Mouse (Mus musculus): ENCODE measurements around the gene Agk. TPM values are rescaled to one million over a fixed set of nuclear protein-coding genes. Genes with fewer than 3 reads are reported as not detected.

The Agk gene
- polyA plus RNA-seq, 1 experiment from 2014 or later = 32.0 TPM

- H3K27ac ChIP-seq = no peak overlapping the region
- ATAC-seq (replicated peaks; ENCODE audit: low FRiP score, low read depth) (no peak), DNase-seq (ENCODE audit: low spot score) (no peak)
- H3K9ac ChIP-seq (ENCODE audit: low read depth, low read length) = no peak overlapping the region
- no peak overlapping the region for H3K4me3 ChIP-seq (replicated peaks; ENCODE audit: low read depth, low read length)
- H3K36me3 ChIP-seq (ENCODE audit: insufficient read depth, low read length) = no peaks in the 10 kb centered on the region
- 92% methylated on average over 3 of the region's 3 CpGs for whole genome bisulfite sequencing
- no peaks in the 10 kb centered on the region for H3K27me3 ChIP-seq (ENCODE audit: insufficient read depth, low read length)
- no peak overlapping the region for H3K4me2 ChIP-seq (ENCODE audit: low read length)
- no peaks in the 10 kb centered on the region for H3K9me3 ChIP-seq (replicated peaks; ENCODE audit: low read length)
- TF ChIP-seq CTCF (IDR thresholded peaks at IDR 0.05; ENCODE audit: low read depth) = no peak
- H3K4me1 ChIP-seq (replicated peaks; ENCODE audit: insufficient read depth, low read length) = 0 out of 2 replicates have a peak, but pooled peaks cover 5% of the 10 kb centered on the region
Measured at GRCm38 (mm10) chr6:40430251-40430650, 105.3 kb downstream of the Agk start.

DNA sequence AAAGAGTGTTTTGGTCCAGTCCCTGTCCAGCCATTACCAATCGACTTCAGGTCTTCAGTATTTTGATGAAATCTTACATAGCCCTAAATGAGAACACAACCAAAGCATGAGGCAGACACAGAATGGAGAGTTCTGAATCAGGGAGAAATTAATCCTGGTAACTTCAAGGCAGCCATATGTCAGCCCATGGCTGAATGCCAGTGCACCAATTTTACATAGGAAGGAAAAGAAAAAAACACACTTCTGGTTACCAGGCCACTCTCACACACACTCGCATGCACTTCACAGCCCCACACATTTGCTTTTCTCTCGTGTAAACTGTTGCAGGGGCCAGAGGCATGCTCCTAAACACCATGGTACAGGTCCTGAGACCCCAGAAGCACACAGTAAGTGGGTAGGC, 105.9 kb downstream of the Agk start:
- ATAC-seq (replicated peaks; ENCODE audit: low FRiP score, low read depth) (no peak), DNase-seq (ENCODE audit: low spot score) (no peak)
- no peak for TF ChIP-seq CTCF (IDR thresholded peaks at IDR 0.05; ENCODE audit: low read depth)
- Histone ChIP-seq H3K27me3 (ENCODE audit: insufficient read depth, low read length) (no peaks in the 10 kb centered on the region), H3K9me3 (replicated peaks; ENCODE audit: low read length) (no peaks in the 10 kb centered on the region), H3K4me1 (replicated peaks; ENCODE audit: insufficient read depth, low read length) (0 out of 2 replicates have a peak, but pooled peaks cover 5% of the 10 kb centered on the region), H3K4me3 (replicated peaks; ENCODE audit: low read depth, low read length) (no peak overlapping the region), H3K36me3 (ENCODE audit: insufficient read depth, low read length) (no peaks in the 10 kb centered on the region), H3K27ac (no peak overlapping the region), H3K9ac (ENCODE audit: low read depth, low read length) (no peak overlapping the region), H3K4me2 (ENCODE audit: low read length) (no peak overlapping the region)
- WGBS = 76% methylated on average over 3 of the region's 3 CpGs

GRCm38 (mm10) chr6:40431356-40431755, 106.4 kb downstream of the Agk start:
- no peaks in the 10 kb centered on the region for H3K9me3 ChIP-seq (replicated peaks; ENCODE audit: low read length)
- H3K4me2 ChIP-seq (ENCODE audit: low read length) = no peak overlapping the region
- no peak overlapping the region for H3K4me3 ChIP-seq (replicated peaks; ENCODE audit: low read depth, low read length)
- H3K27ac ChIP-seq = no peak overlapping the region
- H3K36me3 ChIP-seq (ENCODE audit: insufficient read depth, low read length) = no peaks in the 10 kb centered on the region
- H3K27me3 ChIP-seq (ENCODE audit: insufficient read depth, low read length) = no peaks in the 10 kb centered on the region
- DNase-seq (ENCODE audit: low spot score) (no peak), ATAC-seq (replicated peaks; ENCODE audit: low FRiP score, low read depth) (no peak)
- WGBS = 73% methylated on average over 4 of the region's 4 CpGs
- 0 out of 2 replicates have a peak, but pooled peaks cover 5% of the 10 kb centered on the region for H3K4me1 ChIP-seq (replicated peaks; ENCODE audit: insufficient read depth, low read length)
- no peak for TF ChIP-seq CTCF (IDR thresholded peaks at IDR 0.05; ENCODE audit: low read depth)
- H3K9ac ChIP-seq (ENCODE audit: low read depth, low read length) = no peak overlapping the region

DNA sequence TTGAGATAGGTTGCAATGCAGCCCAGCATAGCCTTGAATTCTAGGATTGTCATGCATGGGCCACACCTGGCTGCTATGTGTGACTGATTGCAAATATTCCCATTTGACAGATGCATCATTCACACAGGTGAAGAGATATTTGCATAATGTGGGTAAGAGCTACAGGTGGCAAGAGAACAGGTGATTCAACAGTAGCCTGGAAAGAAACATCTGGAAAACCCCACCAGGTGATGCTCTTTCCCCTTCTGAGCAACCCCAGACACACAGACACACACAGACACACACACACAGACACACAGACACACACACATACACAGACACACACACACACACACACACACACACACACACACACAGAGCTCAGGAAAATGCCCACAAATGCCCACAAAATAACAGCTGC, 106.8 kb downstream of the Agk start:
- H3K27me3 ChIP-seq (ENCODE audit: insufficient read depth, low read length) = no peaks in the 10 kb centered on the region
- H3K27ac ChIP-seq = no peak overlapping the region
- H3K4me3 ChIP-seq (replicated peaks; ENCODE audit: low read depth, low read length) = no peak overlapping the region
- H3K9me3 ChIP-seq (replicated peaks; ENCODE audit: low read length) = no peaks in the 10 kb centered on the region
- no peak overlapping the region for H3K4me2 ChIP-seq (ENCODE audit: low read length)
- H3K4me1 ChIP-seq (replicated peaks; ENCODE audit: insufficient read depth, low read length) = 0 out of 2 replicates have a peak, but pooled peaks cover 5% of the 10 kb centered on the region
- DNase-seq (ENCODE audit: low spot score) (no peak), ATAC-seq (replicated peaks; ENCODE audit: low FRiP score, low read depth) (no peak)
- H3K36me3 ChIP-seq (ENCODE audit: insufficient read depth, low read length) = no peaks in the 10 kb centered on the region
- H3K9ac ChIP-seq (ENCODE audit: low read depth, low read length) = no peak overlapping the region
- TF ChIP-seq CTCF (IDR thresholded peaks at IDR 0.05; ENCODE audit: low read depth) = no peak

DNA sequence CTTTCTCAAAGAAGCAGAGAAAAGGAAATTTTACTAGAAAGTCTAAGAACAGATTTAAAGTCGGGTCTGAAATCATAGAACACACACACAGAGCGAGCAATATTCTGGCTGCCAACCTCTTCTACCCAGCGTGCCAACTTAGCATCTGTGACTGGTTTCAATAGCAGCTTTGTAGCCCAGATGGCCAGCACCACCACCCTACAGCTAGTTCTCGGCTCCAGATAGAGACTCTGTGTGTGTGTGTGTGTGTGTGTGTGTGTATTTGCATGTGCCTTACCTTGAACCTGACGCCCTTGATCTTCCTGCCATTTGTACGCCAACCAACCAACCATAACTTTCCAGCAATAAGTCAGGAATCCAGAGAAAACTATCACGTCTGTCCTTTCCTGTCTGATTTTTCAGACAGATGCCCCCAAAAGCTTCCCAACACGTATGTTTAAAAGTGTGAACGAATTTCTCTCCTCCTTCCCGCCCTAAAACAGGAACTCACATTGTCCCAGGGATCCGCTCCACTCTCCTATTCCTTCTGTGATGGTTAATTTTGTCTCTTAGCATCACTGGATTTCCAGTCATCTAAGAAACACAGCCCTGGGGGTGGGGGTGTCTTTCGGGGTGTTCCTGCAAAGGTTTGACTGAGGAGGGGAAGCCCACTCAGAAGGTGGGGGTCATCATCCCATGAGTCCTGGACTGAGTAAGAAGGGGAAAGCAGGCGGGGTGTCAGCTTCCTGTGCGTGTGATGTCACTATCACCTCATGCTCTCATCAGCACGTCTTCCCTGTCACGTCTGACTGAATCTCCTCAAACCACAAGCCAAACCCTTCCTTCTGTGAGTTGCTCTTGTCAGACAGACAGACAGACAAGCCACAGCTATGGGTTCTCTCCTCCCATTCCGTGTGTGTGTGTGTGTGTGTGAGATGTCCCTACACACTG, 107.6 kb downstream of the Agk start:
- Histone ChIP-seq H3K4me2 (ENCODE audit: low read length) (no peak overlapping the region), H3K9ac (ENCODE audit: low read depth, low read length) (no peak overlapping the region), H3K4me1 (replicated peaks; ENCODE audit: insufficient read depth, low read length) (0 out of 2 replicates have a peak, but pooled peaks cover 5% of the 10 kb centered on the region), H3K4me3 (replicated peaks; ENCODE audit: low read depth, low read length) (no peak overlapping the region), H3K36me3 (ENCODE audit: insufficient read depth, low read length) (no peaks in the 10 kb centered on the region), H3K27ac (no peak overlapping the region), H3K9me3 (replicated peaks; ENCODE audit: low read length) (no peaks in the 10 kb centered on the region), H3K27me3 (ENCODE audit: insufficient read depth, low read length) (no peaks in the 10 kb centered on the region)
- TF ChIP-seq CTCF (IDR thresholded peaks at IDR 0.05; ENCODE audit: low read depth) = no peak
- 83% methylated on average over 17 of the region's 17 CpGs for WGBS
- ATAC-seq (replicated peaks; ENCODE audit: low FRiP score, low read depth) = no peak
- no peak for DNase-seq (ENCODE audit: low spot score)

DNA sequence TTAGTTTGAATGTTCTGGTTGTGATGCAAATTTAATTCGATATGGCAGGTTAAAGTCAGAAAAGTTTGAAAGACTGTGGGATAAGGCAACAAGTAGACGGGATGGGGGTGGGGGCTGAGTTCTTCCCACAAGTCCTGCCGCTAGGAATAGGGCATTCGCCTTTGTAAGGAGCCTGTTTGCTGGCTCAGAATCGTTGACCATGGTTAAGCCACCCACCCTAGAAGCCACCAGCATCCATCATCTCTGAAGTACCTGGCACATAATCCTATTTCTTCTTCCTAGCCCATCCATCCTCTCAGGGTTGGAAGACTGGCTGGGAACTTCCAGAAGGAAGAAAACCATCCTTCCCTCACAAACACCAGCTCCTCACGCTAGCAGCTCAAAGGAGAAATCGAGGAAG, 109.7 kb downstream of the Agk start:
- TF ChIP-seq CTCF (IDR thresholded peaks at IDR 0.05; ENCODE audit: low read depth) = no peak
- no peak overlapping the region for H3K27ac ChIP-seq
- H3K27me3 ChIP-seq (ENCODE audit: insufficient read depth, low read length) = no peaks in the 10 kb centered on the region
- WGBS = 13% methylated on average over 7 of the region's 7 CpGs
- no peak for ATAC-seq (replicated peaks; ENCODE audit: low FRiP score, low read depth)
- no peaks in the 10 kb centered on the region for H3K9me3 ChIP-seq (replicated peaks; ENCODE audit: low read length)
- H3K4me3 ChIP-seq (replicated peaks; ENCODE audit: low read depth, low read length) = peak overlapping the region; percentile 90
- DNase-seq (ENCODE audit: low spot score) = no peak
- H3K9ac ChIP-seq (ENCODE audit: low read depth, low read length) = peak overlapping the region; percentile 81
- H3K4me1 ChIP-seq (replicated peaks; ENCODE audit: insufficient read depth, low read length) = 0 out of 2 replicates have a peak, but pooled peaks cover 5% of the 10 kb centered on the region
- no peaks in the 10 kb centered on the region for H3K36me3 ChIP-seq (ENCODE audit: insufficient read depth, low read length)
- H3K4me2 ChIP-seq (ENCODE audit: low read length) = peak overlapping the region; percentile 93
